Mouse (Mus musculus) lung, adult 2 months (tissue): ENCODE results near the gene Hacd3.

Source experiments
- CTCF ChIP-seq: fragments of 200-500 bp; IDR thresholded peaks from 2 replicates; pipeline ENCODE4 v1.5.1; 2011; ENCODE audit warnings: mild to moderate bottlenecking, low read length, control low read depth; ENCODE audit not compliant: insufficient read depth
- POLR2A ChIP-seq: fragments of 200-500 bp; IDR thresholded peaks from 2 replicates; pipeline ENCODE4 v1.6.1; 2011; ENCODE audit warnings: low read depth, mild to moderate bottlenecking, control low read depth, low read length, borderline replicate concordance; ENCODE audit errors: extremely low read depth

GRCm38 (mm10) chr9:64985807-64986206 is 35.7 kb downstream of the Hacd3 start:
- TF ChIP-seq CTCF (no peak), POLR2A (no peak)
